9 mouse cellular contexts compared by ENCODE assay signal in the genomic region with DNA sequence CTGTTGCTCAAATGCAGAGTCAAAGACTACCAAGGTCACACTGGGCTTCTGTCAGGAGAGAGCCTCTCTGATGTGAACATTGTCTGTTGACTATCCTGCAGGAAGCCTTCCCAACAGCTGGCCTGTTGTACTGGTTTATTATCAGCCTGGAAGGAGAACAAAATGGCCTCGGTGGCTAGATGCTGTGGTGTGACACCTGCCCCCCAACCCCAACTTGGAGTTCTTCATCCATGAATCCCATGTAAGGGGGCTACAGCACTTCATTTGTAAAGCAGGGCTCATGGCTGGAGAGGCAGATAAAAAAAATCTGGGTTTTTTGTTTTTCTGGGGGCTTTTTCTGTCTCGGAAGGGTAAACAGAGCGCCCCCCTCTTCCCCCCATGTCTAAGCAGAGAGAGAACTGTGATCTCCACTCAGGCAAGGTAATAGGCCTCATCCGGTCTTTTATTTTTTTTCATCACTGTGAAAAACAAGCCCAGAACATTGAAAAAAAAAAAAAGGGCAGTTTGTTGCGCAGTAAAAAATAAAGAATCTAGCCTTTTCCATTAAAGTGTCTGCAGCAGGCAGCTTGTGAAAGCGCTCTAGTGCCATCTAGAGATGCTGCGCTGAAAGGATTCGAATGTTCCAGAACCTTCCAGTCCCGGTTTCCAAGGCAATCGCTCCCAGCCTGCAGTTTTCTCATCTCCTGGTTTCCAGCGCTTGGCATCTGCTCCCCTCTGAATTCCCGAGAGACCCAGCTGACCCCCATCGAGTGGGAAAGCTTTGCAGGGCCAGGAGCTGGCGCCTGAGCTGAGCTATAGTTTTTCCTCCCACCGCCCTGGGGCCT.
DNase-seq lines count a peak whose midpoint lies in the region; ATAC-seq and TF ChIP-seq lines count a peak whose summit lies in the region.
"Had no signal": no experiment of that assay in that cellular context is flagged by ENCODE, and none has a peak within 500 bp of the region (broad histone marks: within the 10 kb centered on the region; RNA-seq: fewer than 3 reads in every experiment).

No protein-coding gene starts in this region.

- no peaks in the 10 kb centered on the region for H3K36me3 ChIP-seq in hindbrain, postnatal 0 days (ENCODE audit: insufficient read depth, low read length)

- ATAC-seq in common myeloid progenitor, adult 5-6 weeks (replicated peaks; ENCODE audit: low read depth, poor library complexity, severe bottlenecking), result 0 out of 2 replicates have a peak, but pooled peaks have one; percentile 45
- peak; percentile 90 for ATAC-seq in hindbrain, postnatal 0 days
- ATAC-seq in megakaryocyte, adult 5-6 weeks (ENCODE audit: poor library complexity, severe bottlenecking), result no peak

- peak; percentile 86 for TF ChIP-seq CTCF in hindbrain, postnatal 0 days (IDR thresholded peaks at IDR 0.05; ENCODE audit: low read depth)

- H3K4me2 ChIP-seq in hindbrain, postnatal 0 days (ENCODE audit: low read depth, low read length), result no peak overlapping the region

- no peaks in the 10 kb centered on the region for H3K4me1 ChIP-seq in hindbrain, postnatal 0 days (ENCODE audit: insufficient read depth, low read length)

- H3K9me3 ChIP-seq in hindbrain, postnatal 0 days (ENCODE audit: low read length), result no peaks in the 10 kb centered on the region

- no peak overlapping the region for H3K9ac ChIP-seq in hindbrain, postnatal 0 days (replicated peaks; ENCODE audit: low read length)

- H3K27me3 ChIP-seq in hindbrain, postnatal 0 days (ENCODE audit: insufficient read depth, low read length), result no peaks in the 10 kb centered on the region

- no peak overlapping the region for H3K4me3 ChIP-seq in hindbrain, postnatal 0 days (ENCODE audit: low read length)

- 18% methylated on average over 15 of the region's 15 CpGs for WGBS in hindbrain, postnatal 0 days

- peak overlapping the region; percentile 65 for H3K27ac ChIP-seq in hindbrain, postnatal 0 days
- H3K27ac ChIP-seq: macrophage had no signal

- peak; percentile 62 for DNase-seq in adipocyte (ENCODE audit: low spot score)
- peak; percentile 63 to 76 for DNase-seq in gastrocnemius, adult 8-10 months (ENCODE audit: low spot score in 2 of 2)
- DNase-seq in hindbrain, postnatal 0 days (ENCODE audit: low spot score), result peak; percentile 96
- DNase-seq in left cerebral cortex, adult 11 months (ENCODE audit: low spot score), result peak; percentile 76
- DNase-seq in lung, postnatal 4 days, result peak; percentile 74 to 81
- DNase-seq in right cerebral cortex, postnatal 25 days, result peak; percentile 76
